Mouse (Mus musculus) intestine, embryonic 16.5 days (tissue): ENCODE data around the gene Iqcj. TPM values are rescaled to one million over a fixed set of nuclear protein-coding genes. Genes with fewer than 3 reads are reported as not detected.

Source experiments
- ATAC-seq: fragments of 200-750 bp; cut with Nextera tagmentation; 2 replicates; pipeline ENCODE4 v1.8.0; 2017; ENCODE audit warnings: moderate TSS enrichment, moderate library complexity
- H3K27ac ChIP-seq: fragments of 300-500 bp; sonication (generic); 2 replicates; pipeline ENCODE4 v1.5.1; 2014; ENCODE audit warnings: mild to moderate bottlenecking, low read length
- H3K27me3 ChIP-seq: fragments of 300-500 bp; sonication (generic); replicated peaks from 2 replicates; pipeline ENCODE4 v1.6.1; 2014; ENCODE audit warnings: low read length, control low read depth, mixed read lengths; ENCODE audit not compliant: control insufficient read depth, insufficient read depth
- H3K36me3 ChIP-seq: fragments of 300-500 bp; sonication (generic); 2 replicates; pipeline ENCODE4 v1.6.1; 2014; ENCODE audit warnings: low read length, control low read depth; ENCODE audit not compliant: control insufficient read depth, insufficient read depth
- H3K4me1 ChIP-seq: fragments of 300-500 bp; sonication (generic); 2 replicates; pipeline ENCODE4 v1.6.1; 2014; ENCODE audit warnings: low read length, control low read depth, mixed read lengths; ENCODE audit not compliant: control insufficient read depth, insufficient read depth
- H3K4me2 ChIP-seq: fragments of 300-500 bp; sonication (generic); 2 replicates; pipeline ENCODE4 v1.6.1; 2014; ENCODE audit warnings: low read depth, low read length, control low read depth
- H3K4me3 ChIP-seq: fragments of 300-500 bp; sonication (generic); 2 replicates; pipeline ENCODE4 v1.5.1; 2014; ENCODE audit warnings: mild to moderate bottlenecking, low read length
- H3K9ac ChIP-seq: fragments of 300-500 bp; sonication (generic); 2 replicates; pipeline ENCODE4 v1.6.1; 2014; ENCODE audit warnings: low read depth, low read length
- H3K9me3 ChIP-seq: fragments of 300-500 bp; sonication (generic); 2 replicates; pipeline ENCODE4 v1.6.1; 2016; ENCODE audit warnings: low read length, control low read depth; ENCODE audit not compliant: control insufficient read depth
- WGBS: fragments of 180-500 bp; shearing (Covaris S2); extraction: QIAGEN DNeasy Blood & Tissue Kit; methylation state at CpG from one replicate; pipeline ENCODE4 v1.1.7; 2014; 5-methylcytosine and 5-hydroxymethylcytosine counted together
- polyA plus RNA-seq: library from polyadenylated mRNA; unstranded; fragments of >200 nt; fragmentation: Nextera tagmentation; extraction: Ambion mirVana; gene quantifications from 2 replicates; pipeline ENCODE4 v1.2.1, GENCODE M21; 2015

The Iqcj gene
- 0.09 and 0.18 TPM in 2 replicates for polyA plus RNA-seq

DNA sequence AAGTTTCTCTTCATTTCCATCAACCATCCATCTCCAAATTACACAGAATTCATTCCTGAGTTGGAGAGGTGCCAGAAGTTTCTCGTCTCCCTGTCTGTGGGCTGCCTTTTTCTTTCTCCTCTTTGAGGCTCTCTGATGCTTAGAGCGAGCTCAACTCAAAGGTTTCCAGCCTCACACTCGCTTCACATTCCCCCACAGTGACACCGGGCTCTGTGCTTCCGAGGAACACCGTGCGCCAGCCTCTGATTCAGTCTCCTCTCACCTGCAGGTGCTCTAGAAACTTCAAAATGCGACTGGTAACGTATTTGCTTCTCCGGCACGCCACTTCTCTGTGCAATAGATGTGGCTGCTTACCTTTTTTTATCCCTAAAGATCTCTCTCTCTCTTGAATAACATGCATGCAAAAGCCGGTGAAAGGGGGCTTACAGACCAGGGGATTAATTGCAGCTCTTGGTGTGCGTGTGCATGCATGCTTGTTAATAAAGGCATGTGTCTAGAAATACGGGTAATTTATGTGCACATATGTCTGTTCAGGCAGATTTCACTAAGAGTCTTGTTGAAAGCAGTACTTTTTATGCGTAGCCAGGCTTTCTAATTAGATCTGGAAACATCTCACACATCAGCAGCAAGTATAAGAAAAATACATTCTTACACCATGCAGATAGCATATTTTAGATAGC, at the start of gene Iqcj, which contains the start of gene Iqschfp:
TSS of gene Iqcj (plus strand) at position 195 of the 680 bp plus-strand sequence.
TSS of gene Iqschfp (plus strand) at position 207 of the 680 bp plus-strand sequence.
- H3K4me3 ChIP-seq: no peak within 1 kb of the TSS
- H3K36me3 ChIP-seq: no peaks in the 10 kb centered on the region
- no peaks in the 10 kb centered on the region for H3K9me3 ChIP-seq
- no peaks in the 10 kb centered on the region for H3K4me1 ChIP-seq
- H3K4me2 ChIP-seq: no peak within 1 kb of the TSS
- WGBS: 75% methylated on average over 15 of the region's 15 CpGs
- ATAC-seq: no peak
- H3K9ac ChIP-seq: no peak within 1 kb of the TSS
- H3K27me3 ChIP-seq: no peaks in the 10 kb centered on the region
- no peak within 1 kb of the TSS for H3K27ac ChIP-seq

DNA sequence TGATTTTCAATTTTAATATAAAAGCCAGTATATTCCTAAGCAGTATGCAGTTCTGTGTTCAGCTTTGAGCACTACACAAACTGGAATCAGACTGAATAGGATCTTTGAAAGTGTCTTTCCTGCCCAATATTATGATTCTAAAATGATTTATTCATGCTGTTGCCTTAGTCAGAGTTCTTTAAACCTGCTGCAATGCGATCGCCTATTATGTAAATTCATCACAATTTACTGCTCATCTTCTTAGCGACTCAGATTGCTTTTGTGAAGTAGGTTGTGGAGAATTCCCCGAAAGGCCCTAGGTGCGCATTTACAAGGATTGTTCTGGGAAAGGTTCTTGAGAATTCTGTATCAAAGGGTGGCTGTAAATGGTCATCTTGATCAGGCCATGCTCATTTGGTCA, 39.6 kb upstream of the Iqcj start:
- Histone ChIP-seq H3K27ac (no peak overlapping the region), H3K4me1 (no peaks in the 10 kb centered on the region), H3K27me3 (no peaks in the 10 kb centered on the region), H3K9me3 (no peaks in the 10 kb centered on the region), H3K4me2 (no peak overlapping the region), H3K4me3 (no peak overlapping the region), H3K9ac (no peak overlapping the region), H3K36me3 (no peaks in the 10 kb centered on the region)
- ATAC-seq: no peak
- 80% methylated on average over 5 of the region's 5 CpGs for WGBS

DNA sequence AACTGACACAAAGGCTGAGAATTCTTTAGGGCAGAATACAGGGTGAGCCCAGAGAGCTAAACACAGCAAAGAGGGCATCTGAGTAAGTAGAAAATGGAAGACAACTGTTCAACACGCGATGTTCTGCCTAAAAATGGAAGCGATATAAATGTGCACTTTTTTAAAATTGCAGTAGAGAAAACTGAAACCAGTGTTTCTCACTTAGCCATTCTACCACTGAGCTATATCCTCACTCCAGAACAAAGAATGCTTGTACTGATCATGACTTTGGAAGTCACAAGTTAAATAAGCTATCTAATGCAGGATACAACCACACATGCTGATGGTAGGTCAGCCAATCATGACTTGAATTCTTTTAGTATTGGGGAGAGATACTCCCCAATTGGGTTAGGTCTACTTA, 30.5 kb upstream of the Iqcj start:
- ATAC-seq: no peak

DNA sequence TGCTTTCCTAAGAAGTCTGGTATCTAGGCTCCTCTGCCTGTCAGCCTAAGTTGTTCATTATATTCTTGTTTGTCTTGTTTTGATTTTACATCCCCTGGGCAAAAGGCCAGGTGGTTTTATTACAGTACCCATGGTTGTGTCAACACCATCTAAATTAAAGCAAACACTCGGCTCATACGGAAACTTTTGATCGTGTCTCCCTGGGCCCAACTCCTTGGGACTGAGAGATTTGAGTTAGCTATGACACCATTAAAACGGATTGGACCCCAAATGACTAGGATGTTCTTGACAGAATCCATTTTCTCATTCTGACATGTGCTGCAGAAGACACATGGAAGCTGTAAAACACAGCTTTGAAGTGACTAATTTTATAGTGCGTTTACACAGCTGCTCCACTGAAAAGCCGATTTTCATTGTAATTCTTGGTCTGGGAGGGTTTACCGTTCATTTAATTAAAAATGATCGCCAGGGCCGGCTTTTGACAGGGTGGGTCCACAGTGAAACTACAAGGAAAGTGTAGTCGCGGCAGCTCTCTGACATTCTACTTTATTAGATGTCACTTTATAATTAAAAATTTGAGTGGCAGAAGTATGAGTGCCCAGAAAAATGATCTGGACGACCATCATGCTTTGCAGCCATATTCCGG, 24.5 kb upstream of the Iqcj start:
- H3K27me3 ChIP-seq: no peaks in the 10 kb centered on the region
- H3K9ac ChIP-seq: no peak overlapping the region
- WGBS: 47% methylated on average over 13 of the region's 13 CpGs
- H3K36me3 ChIP-seq: no peaks in the 10 kb centered on the region
- H3K27ac ChIP-seq: no peak overlapping the region
- no peaks in the 10 kb centered on the region for H3K4me1 ChIP-seq
- no peak overlapping the region for H3K4me3 ChIP-seq
- no peaks in the 10 kb centered on the region for H3K9me3 ChIP-seq
- ATAC-seq: peak; percentile 92
- no peak overlapping the region for H3K4me2 ChIP-seq

More for the DNA sequence above, 30.5 kb upstream of the Iqcj start:
- no peak overlapping the region for H3K4me3 ChIP-seq
- no peak overlapping the region for H3K27ac ChIP-seq
- no peak overlapping the region for H3K9ac ChIP-seq
- no peaks in the 10 kb centered on the region for H3K27me3 ChIP-seq
- 88% methylated on average over 3 of the region's 3 CpGs for WGBS
- no peaks in the 10 kb centered on the region for H3K9me3 ChIP-seq
- H3K4me1 ChIP-seq: no peaks in the 10 kb centered on the region
- no peak overlapping the region for H3K4me2 ChIP-seq
- H3K36me3 ChIP-seq: no peaks in the 10 kb centered on the region

DNA sequence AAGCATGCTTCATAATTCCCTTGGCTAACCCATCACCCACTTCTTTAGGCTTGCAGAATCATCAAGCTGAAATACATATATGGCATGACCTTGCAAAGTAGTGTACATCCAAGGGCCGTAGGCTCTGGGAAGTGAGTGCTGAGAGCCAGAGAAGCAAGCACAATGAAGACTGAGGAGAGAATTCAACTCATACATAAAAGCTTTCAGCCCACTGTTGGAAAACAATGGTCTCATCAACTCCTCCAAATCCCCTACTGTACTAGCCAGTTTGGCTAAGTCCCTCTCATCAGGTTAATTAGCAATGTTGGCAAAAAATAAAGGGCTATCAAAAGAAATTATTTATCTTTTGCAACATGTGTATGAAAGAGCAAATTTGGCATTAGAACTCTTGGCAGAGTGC, 22.6 kb upstream of the Iqcj start:
- H3K9ac ChIP-seq: no peak overlapping the region
- no peak overlapping the region for H3K4me3 ChIP-seq
- H3K27me3 ChIP-seq: no peaks in the 10 kb centered on the region
- no peak overlapping the region for H3K27ac ChIP-seq
- H3K4me1 ChIP-seq: no peaks in the 10 kb centered on the region
- H3K4me2 ChIP-seq: no peak overlapping the region
- ATAC-seq: no peak
- 86% methylated on average over 1 of the region's 1 CpGs for WGBS
- H3K9me3 ChIP-seq: no peaks in the 10 kb centered on the region
- H3K36me3 ChIP-seq: no peaks in the 10 kb centered on the region

DNA sequence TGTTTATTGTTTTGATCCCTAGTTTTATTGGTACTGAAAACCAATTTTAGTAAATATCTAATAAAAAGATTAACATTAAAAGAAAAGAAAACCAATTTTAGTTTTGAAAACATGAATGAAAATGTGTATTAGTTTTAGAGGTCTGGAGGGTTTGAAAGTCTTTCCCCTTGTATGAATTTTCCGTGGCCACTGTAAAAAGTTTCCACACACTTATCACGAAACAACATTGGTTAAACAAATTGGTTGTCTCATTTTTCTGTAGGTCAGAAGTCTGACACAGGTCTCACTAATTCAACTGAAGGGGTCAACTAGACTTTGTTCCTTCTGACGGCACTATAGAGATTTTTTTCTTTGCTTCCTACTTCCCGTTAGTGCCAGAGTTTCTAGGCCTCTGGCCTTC, 14.8 kb upstream of the Iqcj start:
- H3K9ac ChIP-seq: no peak overlapping the region
- no peak for ATAC-seq

DNA sequence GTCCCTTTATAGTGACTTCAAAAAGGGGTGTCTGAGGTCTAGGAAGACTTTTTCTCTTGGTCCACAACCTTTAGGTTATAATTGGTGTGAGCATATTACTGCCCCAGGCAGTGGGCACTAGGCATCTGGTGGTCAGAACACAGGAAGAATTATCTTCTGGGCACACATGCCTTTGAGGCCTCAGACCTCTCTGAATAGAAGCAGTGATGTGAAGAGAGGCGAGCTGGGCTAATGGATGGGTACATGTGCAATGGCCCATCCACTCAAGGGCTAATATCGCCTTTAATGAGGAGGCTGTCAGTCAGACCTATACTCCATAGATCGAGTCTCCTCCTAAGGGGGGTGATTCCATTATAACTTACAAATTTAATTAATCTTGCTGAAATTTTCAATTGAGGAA, 7.7 kb upstream of the Iqcj start:
- 84% methylated on average over 3 of the region's 3 CpGs for WGBS
- Histone ChIP-seq H3K27ac (no peak overlapping the region), H3K9me3 (no peaks in the 10 kb centered on the region), H3K4me2 (no peak overlapping the region), H3K4me3 (no peak overlapping the region), H3K36me3 (no peaks in the 10 kb centered on the region), H3K4me1 (no peaks in the 10 kb centered on the region), H3K27me3 (no peaks in the 10 kb centered on the region), H3K9ac (no peak overlapping the region)
- no peak for ATAC-seq

More for the DNA sequence above, 14.8 kb upstream of the Iqcj start:
- H3K4me3 ChIP-seq: no peak overlapping the region
- H3K4me2 ChIP-seq: no peak overlapping the region
- 66% methylated on average over 4 of the region's 4 CpGs for whole genome bisulfite sequencing
- no peaks in the 10 kb centered on the region for H3K27me3 ChIP-seq
- no peaks in the 10 kb centered on the region for H3K4me1 ChIP-seq
- no peaks in the 10 kb centered on the region for H3K9me3 ChIP-seq
- no peak overlapping the region for H3K27ac ChIP-seq
- H3K36me3 ChIP-seq: no peaks in the 10 kb centered on the region

DNA sequence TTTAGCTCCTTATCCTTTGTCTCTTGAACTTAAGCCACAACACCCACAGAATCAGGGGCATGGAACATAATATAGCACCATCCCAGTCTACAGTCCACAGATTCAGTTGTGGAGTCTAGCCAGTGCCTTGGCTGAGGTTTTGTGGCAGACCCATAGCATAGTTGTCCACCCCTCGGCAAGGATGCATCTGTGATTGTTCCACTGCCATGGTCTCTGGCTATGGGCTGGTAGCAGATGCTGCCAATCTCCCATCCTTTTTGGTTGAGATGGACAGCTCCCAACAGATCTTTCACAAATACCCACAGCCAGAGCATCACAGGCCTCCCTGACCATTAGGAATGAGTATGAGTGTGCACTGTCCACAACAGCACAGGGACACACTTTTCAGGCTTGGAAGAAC, 5.8 kb upstream of the Iqcj start:
- ATAC-seq: no peak
- Histone ChIP-seq H3K4me3 (no peak overlapping the region), H3K9me3 (no peaks in the 10 kb centered on the region), H3K4me1 (no peaks in the 10 kb centered on the region), H3K9ac (no peak overlapping the region), H3K27ac (no peak overlapping the region), H3K27me3 (no peaks in the 10 kb centered on the region), H3K36me3 (no peaks in the 10 kb centered on the region), H3K4me2 (no peak overlapping the region)
- WGBS: 74% methylated on average over 1 of the region's 1 CpGs

DNA sequence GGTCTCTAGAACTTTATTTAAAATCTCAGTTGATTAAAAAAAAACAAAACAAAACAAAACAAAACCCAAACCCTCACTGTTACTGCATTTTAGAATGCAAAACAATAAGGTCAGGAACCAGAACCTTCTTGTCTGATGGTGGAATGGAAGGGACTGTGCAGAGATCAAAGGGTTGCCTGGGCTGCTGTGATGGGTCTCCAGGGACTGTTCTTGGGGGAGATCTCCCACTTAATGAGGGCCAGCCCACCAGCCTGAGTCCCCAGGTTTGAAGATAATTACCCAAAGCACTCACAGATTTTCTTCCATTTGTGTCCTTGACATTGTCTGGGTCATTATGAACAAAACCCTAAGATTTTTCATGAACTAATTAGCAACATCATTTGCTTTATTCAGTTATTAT, 4.8 kb upstream of the Iqcj start:
- Histone ChIP-seq H3K4me2 (no peak overlapping the region), H3K9me3 (no peaks in the 10 kb centered on the region), H3K4me3 (no peak overlapping the region), H3K27me3 (no peaks in the 10 kb centered on the region), H3K4me1 (no peaks in the 10 kb centered on the region), H3K27ac (no peak overlapping the region), H3K9ac (no peak overlapping the region), H3K36me3 (no peaks in the 10 kb centered on the region)
- no peak for ATAC-seq
